Mouse (Mus musculus) lung, postnatal 0 days (tissue): ENCODE measurements around the gene Mrps27.

Source experiments
- CTCF ChIP-seq: IDR thresholded peaks from 2 replicates; pipeline ENCODE4 v1.5.1; 2016; ENCODE audit warnings: antibody characterized with exemption, mild to moderate bottlenecking
- EP300 ChIP-seq: IDR thresholded peaks from 2 replicates; pipeline ENCODE4 v1.6.1; 2016; ENCODE audit warnings: antibody characterized with exemption, mild to moderate bottlenecking, control low read depth

- TF ChIP-seq CTCF (no peak), EP300 (no peak)
These were observed 103.0 kb downstream of the Mrps27 start for GRCm38 (mm10) chr13:99447403-99448199.
